17 mouse cellular contexts compared by ENCODE assay signal in the genomic region with DNA sequence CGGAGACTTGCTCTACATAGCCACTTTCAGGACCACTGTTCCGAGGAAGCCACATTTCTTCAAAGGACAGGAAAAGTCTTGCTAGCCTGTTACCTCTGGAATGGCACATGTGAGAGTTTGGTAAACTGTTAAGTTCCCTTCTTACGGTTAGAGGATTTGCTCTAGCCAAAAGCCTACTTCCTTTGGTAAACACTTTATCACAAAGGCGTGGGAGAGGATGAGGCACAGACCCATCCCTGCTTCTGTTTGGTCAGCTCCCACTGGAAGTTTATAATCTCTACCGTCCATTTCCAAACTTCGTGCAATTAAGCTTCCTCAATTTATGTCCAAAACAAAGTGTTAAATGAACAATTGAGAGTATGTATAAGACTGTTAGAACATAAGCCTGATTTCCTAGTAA. TPM values are rescaled to one million over a fixed set of nuclear protein-coding genes. Genes with fewer than 3 reads are reported as not detected.
A peak's percentile ranks its signal among the peaks of the same experiment; 100 is the strongest.
DNase-seq lines count a peak whose midpoint lies in the region; ATAC-seq and TF ChIP-seq lines count a peak whose summit lies in the region.
"Had no signal": no experiment of that assay in that cellular context is flagged by ENCODE, and none has a peak within 500 bp of the region (broad histone marks: within the 10 kb centered on the region; RNA-seq: fewer than 3 reads in every experiment).

No protein-coding gene starts in this region.

- H3K27me3 ChIP-seq in heart, postnatal 0 days (ENCODE audit: control insufficient read depth, insufficient read depth, low read length) = no peaks in the 10 kb centered on the region
- H3K27me3 ChIP-seq in thymus, adult 2 months (ENCODE audit: control insufficient read depth, insufficient read depth, low read length) = no peaks in the 10 kb centered on the region
- no peaks in the 10 kb centered on the region for H3K27me3 ChIP-seq in intestine, embryonic 15.5 days (replicated peaks)
- no peaks in the 10 kb centered on the region for H3K27me3 ChIP-seq in midbrain, embryonic 11.5 days (ENCODE audit: control insufficient read depth, insufficient read depth, low read length)
- H3K27me3 ChIP-seq: hindbrain, embryonic 12.5 days; midbrain, embryonic 13.5 days had no signal

- peak overlapping the region; percentile 56 for H3K27ac ChIP-seq in gastrocnemius, adult 2 months
- peak overlapping the region; percentile 40 for H3K27ac ChIP-seq in heart, postnatal 0 days (ENCODE audit: low read depth)
- peak overlapping the region; percentile 51; the same call in 1 of the 2 replicates for H3K27ac ChIP-seq in thymus, adult 2 months (ENCODE audit: control insufficient read depth, insufficient read depth, low read length)
- H3K27ac ChIP-seq in intestine, embryonic 15.5 days = no peak overlapping the region
- H3K27ac ChIP-seq in midbrain, embryonic 11.5 days (ENCODE audit: low read depth, low read length) = no peak overlapping the region
- H3K27ac ChIP-seq: embryonic facial prominence, embryonic 10.5 days; hindbrain, embryonic 12.5 days; midbrain, embryonic 13.5 days had no signal

- no peak for TF ChIP-seq POLR2A in thymus, adult 2 months (IDR thresholded peaks at IDR 0.05; ENCODE audit: control insufficient read depth, extremely low read depth, insufficient read depth, low read length, poor library complexity)

- no peak overlapping the region for H3K4me3 ChIP-seq in gastrocnemius, adult 2 months
- no peak overlapping the region for H3K4me3 ChIP-seq in heart, postnatal 0 days (ENCODE audit: low read depth, low read length)
- H3K4me3 ChIP-seq in thymus, adult 2 months (ENCODE audit: control insufficient read depth, insufficient read depth, low read length) = no peak overlapping the region
- H3K4me3 ChIP-seq in intestine, embryonic 15.5 days (replicated peaks) = no peak overlapping the region
- H3K4me3 ChIP-seq in midbrain, embryonic 11.5 days (ENCODE audit: low read depth, low read length) = no peak overlapping the region
- H3K4me3 ChIP-seq: embryonic facial prominence, embryonic 10.5 days; hindbrain, embryonic 12.5 days; midbrain, embryonic 13.5 days; myocyte had no signal

- DNase-seq in gastrocnemius, adult 2 months = no peak
- no peak for DNase-seq in gastrocnemius, adult 8-10 months (ENCODE audit: low spot score in 2 of 2)
- no peak for DNase-seq in heart, postnatal 0 days (ENCODE audit: low spot score)
- DNase-seq in heart, postnatal 14 days = no peak
- DNase-seq in thymus, adult 2 months = peak; percentile 28
- DNase-seq in thymus, postnatal 4 days = no peak
- no peak for DNase-seq in midbrain, embryonic 11.5 days (ENCODE audit: low spot score, missing footprints)
- DNase-seq: cerebellum, adult 9-11 months; forebrain, postnatal 0 days; gastrocnemius, postnatal 14 days; left cerebral cortex, postnatal 4 days had no signal

- H3K9ac ChIP-seq in heart, postnatal 0 days (replicated peaks; ENCODE audit: low read depth, low read length) = no peak overlapping the region
- no peak overlapping the region for H3K9ac ChIP-seq in intestine, embryonic 15.5 days
- H3K9ac ChIP-seq in midbrain, embryonic 11.5 days (ENCODE audit: low read length) = no peak overlapping the region
- H3K9ac ChIP-seq: forebrain, postnatal 0 days; hindbrain, embryonic 12.5 days; midbrain, embryonic 13.5 days had no signal

- H3K4me2 ChIP-seq in heart, postnatal 0 days (ENCODE audit: low read depth, low read length) = no peak overlapping the region
- no peak overlapping the region for H3K4me2 ChIP-seq in intestine, embryonic 15.5 days (replicated peaks)
- H3K4me2 ChIP-seq in midbrain, embryonic 11.5 days = no peak overlapping the region
- H3K4me2 ChIP-seq: hindbrain, embryonic 12.5 days; midbrain, embryonic 13.5 days had no signal

- H3K36me3 ChIP-seq in heart, postnatal 0 days (replicated peaks; ENCODE audit: control insufficient read depth, insufficient read depth, low read length) = no peaks in the 10 kb centered on the region
- no peaks in the 10 kb centered on the region for H3K36me3 ChIP-seq in thymus, adult 2 months (ENCODE audit: control insufficient read depth, insufficient read depth, low read length)
- H3K36me3 ChIP-seq in intestine, embryonic 15.5 days = no peaks in the 10 kb centered on the region; the same call in 1 of the 2 replicates
- no peaks in the 10 kb centered on the region for H3K36me3 ChIP-seq in midbrain, embryonic 11.5 days (ENCODE audit: control insufficient read depth, insufficient read depth, low read length)
- H3K36me3 ChIP-seq: embryonic facial prominence, embryonic 10.5 days; hindbrain, embryonic 12.5 days; midbrain, embryonic 13.5 days had no signal

- no peak for TF ChIP-seq EP300 in heart, postnatal 0 days (IDR thresholded peaks at IDR 0.05; ENCODE audit: low read depth)

- WGBS in heart, postnatal 0 days = 59% methylated on average over 6 of the region's 6 CpGs
- 26% methylated on average over 6 of the region's 6 CpGs for WGBS in thymus, adult 2 months
- 47% methylated on average over 6 of the region's 6 CpGs for WGBS in intestine, embryonic 15.5 days
- WGBS in midbrain, embryonic 11.5 days = 81% methylated on average over 6 of the region's 6 CpGs

- no peak for TF ChIP-seq CTCF in gastrocnemius, adult 2 months (IDR thresholded peaks at IDR 0.05)
- no peak for TF ChIP-seq CTCF in heart, postnatal 0 days (IDR thresholded peaks at IDR 0.05; ENCODE audit: low read depth)
- no peak for TF ChIP-seq CTCF in thymus, adult 2 months (IDR thresholded peaks at IDR 0.05; ENCODE audit: borderline replicate concordance, control insufficient read depth, extremely low read depth, insufficient read depth, low read length, poor library complexity)

- H3K4me1 ChIP-seq in heart, postnatal 0 days (ENCODE audit: control insufficient read depth, insufficient read depth) = peaks cover 42% of the 10 kb centered on the region
- peaks cover 47% of the 10 kb centered on the region for H3K4me1 ChIP-seq in thymus, adult 2 months (replicated peaks; ENCODE audit: control insufficient read depth, insufficient read depth, low read length)
- H3K4me1 ChIP-seq in intestine, embryonic 15.5 days (replicated peaks) = peaks cover 21% of the 10 kb centered on the region
- H3K4me1 ChIP-seq in midbrain, embryonic 11.5 days (ENCODE audit: control insufficient read depth, insufficient read depth, low read length) = peaks cover 6% of the 10 kb centered on the region

- H3K9me3 ChIP-seq in heart, postnatal 0 days (replicated peaks; ENCODE audit: control insufficient read depth, low read length) = no peaks in the 10 kb centered on the region
- no peaks in the 10 kb centered on the region for H3K9me3 ChIP-seq in intestine, embryonic 15.5 days
- H3K9me3 ChIP-seq in midbrain, embryonic 11.5 days (ENCODE audit: control insufficient read depth, low read length) = no peaks in the 10 kb centered on the region
- H3K9me3 ChIP-seq: embryonic facial prominence, embryonic 10.5 days; hindbrain, embryonic 12.5 days; midbrain, embryonic 13.5 days had no signal

- intact Hi-C loops in gastrocnemius, adult 2 months (cut with DNase I) = no loop called here
- intact Hi-C loops in heart, postnatal 14 days (cut with DNase I) = no loop called here

- ATAC-seq in heart, postnatal 0 days (ENCODE audit: insufficient read depth, low read depth) = no peak
- ATAC-seq in intestine, embryonic 15.5 days = no peak
- no peak for ATAC-seq in midbrain, embryonic 11.5 days (ENCODE audit: low FRiP score)
- ATAC-seq: forebrain, postnatal 0 days; intestine, postnatal 0 days; midbrain, embryonic 13.5 days had no signal

RNA-seq across cellular contexts. Expression of gene Tbc1d2b, which starts 10.5 kb away (rescaled TPM):
- total RNA-seq in gastrocnemius, adult 2 months (2021) = 1 to 10 TPM; 3.0 to 5.9 TPM
- 1 to 10 TPM; 2.6 to 4.5 (median 3.7) TPM for total RNA-seq in gastrocnemius, adult 8-10 months (2022)
- total RNA-seq in heart, postnatal 0 days (2014; rRNA removed; ENCODE audit: low replicate concordance) = 11.6 and 24.7 TPM in 2 replicates
- 2.9 and 3.2 TPM in 2 replicates for polyA plus RNA-seq in heart, postnatal 0 days (2015; fragmentation: Nextera tagmentation; extraction: Ambion mirVana)
- total RNA-seq in heart, postnatal 14 days (2021) = 10 to 100 TPM; 14.6 to 16.7 TPM
- 54.5 and 59.1 TPM in 2 replicates for polyA plus RNA-seq in thymus, adult 2 months (2012; rRNA removed)
- 14.6 and 14.9 TPM in 2 replicates for polyA plus RNA-seq in intestine, embryonic 15.5 days (2015; fragmentation: Nextera tagmentation; extraction: Ambion mirVana)
- 8.2 and 8.7 TPM in 2 replicates for polyA plus RNA-seq in midbrain, embryonic 11.5 days (2014; fragmentation: Nextera tagmentation; extraction: Ambion mirVana)

Comparison
In these comparisons a context has a peak if more than half of its experiments do, and no peak if none do; other contexts are left out.
1. H3K27ac ChIP-seq: peak in gastrocnemius, adult 2 months (single experiment), heart, postnatal 0 days (single experiment) and thymus, adult 2 months (single experiment); none in intestine, embryonic 15.5 days (single experiment) and midbrain, embryonic 11.5 days (single experiment).